Mouse (Mus musculus) liver, postnatal 0 days (tissue): ENCODE data around the gene Gphn. TPM values are rescaled to one million over a fixed set of nuclear protein-coding genes. Genes with fewer than 3 reads are reported as not detected.

Source experiments
- ATAC-seq: fragments of 200-750 bp; cut with Nextera tagmentation; 2 replicates; pipeline ENCODE4 v1.8.0; 2017; ENCODE audit warnings: mild to moderate bottlenecking, moderate library complexity
- DNase-seq: peaks from one replicate; pipeline ENCODE4 v3.0.0-alpha.2; 2016
- H3K27ac ChIP-seq: fragments of 300-500 bp; sonication (generic); 2 replicates; pipeline ENCODE4 v1.5.1; 2014; ENCODE audit warnings: antibody characterized with exemption, moderate library complexity, mild to moderate bottlenecking, low read depth
- H3K27me3 ChIP-seq: fragments of 300-500 bp; sonication (generic); 2 replicates; pipeline ENCODE4 v1.6.1; 2014; ENCODE audit warnings: low read length, control low read depth, mixed read lengths; ENCODE audit not compliant: insufficient read depth
- H3K36me3 ChIP-seq: fragments of 300-500 bp; sonication (generic); replicated peaks from 2 replicates; pipeline ENCODE4 v1.6.1; 2014; ENCODE audit warnings: mild to moderate bottlenecking, control low read depth, low read length, moderate library complexity, mixed read lengths; ENCODE audit not compliant: insufficient read depth
- H3K4me1 ChIP-seq: fragments of 300-500 bp; sonication (generic); 2 replicates; pipeline ENCODE4 v1.6.1; 2014; ENCODE audit warnings: antibody characterized with exemption, mild to moderate bottlenecking, control low read depth; ENCODE audit not compliant: insufficient read depth
- H3K4me2 ChIP-seq: fragments of 300-500 bp; sonication (generic); 2 replicates; pipeline ENCODE4 v1.6.1; 2014; ENCODE audit warnings: low read depth, mild to moderate bottlenecking, low read length, moderate library complexity, mixed read lengths
- H3K4me3 ChIP-seq: fragments of 300-500 bp; sonication (generic); 2 replicates; pipeline ENCODE4 v1.5.1; 2014; ENCODE audit warnings: low read depth, low read length
- H3K9ac ChIP-seq: fragments of 300-500 bp; sonication (generic); replicated peaks from 2 replicates; pipeline ENCODE4 v1.6.1; 2014; ENCODE audit warnings: mild to moderate bottlenecking, moderate library complexity
- H3K9me3 ChIP-seq: fragments of 300-500 bp; sonication (generic); 2 replicates; pipeline ENCODE4 v1.6.1; 2016; ENCODE audit warnings: mild to moderate bottlenecking, control low read depth, low read length, mixed read lengths
- CTCF ChIP-seq: sonication (generic); IDR thresholded peaks from 2 replicates; pipeline ENCODE4 v1.5.1; 2016; ENCODE audit warnings: antibody characterized with exemption, low read depth
- EP300 ChIP-seq: IDR thresholded peaks from 2 replicates; pipeline ENCODE4 v1.6.1; 2016; ENCODE audit warnings: antibody characterized with exemption, low read depth, mild to moderate bottlenecking
- WGBS: fragments of 180-500 bp; shearing (Covaris S2); extraction: QIAGEN DNeasy Blood & Tissue Kit; methylation state at CpG from one replicate; pipeline ENCODE4 v1.1.7; 2014; ENCODE audit not compliant: insufficient replicate concordance; 5-methylcytosine and 5-hydroxymethylcytosine counted together
- polyA plus RNA-seq: library from polyadenylated mRNA; unstranded; fragments of >200 nt; fragmentation: Nextera tagmentation; extraction: Ambion mirVana; gene quantifications from 2 replicates; pipeline ENCODE4 v1.2.1, GENCODE M21; 2015

Gphn gene
- polyA plus RNA-seq, 1 experiment from 2014 or later: 6.1 TPM

DNA sequence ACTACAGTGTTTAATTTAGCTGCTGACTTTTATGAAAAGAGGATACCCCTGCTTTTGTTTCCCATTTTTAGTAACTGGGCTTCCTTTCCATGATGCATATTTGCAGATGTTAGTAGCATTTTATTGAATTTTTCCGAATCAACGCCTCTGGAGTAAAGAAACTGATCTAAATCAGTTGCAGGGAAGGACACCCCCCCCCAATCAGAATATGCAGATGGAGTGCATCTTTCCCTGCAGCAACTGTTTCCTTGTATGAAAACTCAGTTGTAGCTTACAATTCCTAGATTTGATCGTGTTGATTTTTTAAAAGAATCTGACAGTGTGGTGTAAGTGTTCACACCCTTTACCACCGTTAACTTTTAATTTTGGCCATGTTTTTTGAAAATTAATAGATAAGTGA is 2.0 kb downstream of the Gphn start:
- DNase-seq: no peak

DNA sequence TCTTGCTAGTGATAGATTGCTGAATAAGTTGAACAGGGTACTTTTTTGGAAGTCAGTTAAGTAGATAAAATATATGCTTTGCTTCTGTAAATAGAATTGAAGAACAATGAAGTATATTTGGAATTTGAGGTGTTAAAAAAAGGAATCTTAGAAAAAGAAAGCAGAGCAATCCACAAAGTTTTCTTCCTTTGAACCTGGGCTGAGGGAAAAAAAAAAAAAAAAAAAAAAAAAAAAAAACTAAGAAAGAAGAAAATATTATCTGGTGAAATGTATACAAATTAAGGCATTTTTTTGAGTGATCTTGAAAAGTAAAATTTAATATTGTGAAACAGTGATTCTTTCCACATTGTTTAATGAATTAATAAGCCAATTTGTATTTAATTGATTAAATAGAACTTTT is 6.4 kb downstream of the Gphn start:
- Histone ChIP-seq H3K27ac (no peak overlapping the region), H3K27me3 (no peaks in the 10 kb centered on the region), H3K9me3 (no peaks in the 10 kb centered on the region), H3K36me3 (no peaks in the 10 kb centered on the region), H3K4me2 (no peak overlapping the region), H3K4me3 (no peak overlapping the region), H3K4me1 (no peaks in the 10 kb centered on the region), H3K9ac (no peak overlapping the region)
- TF ChIP-seq EP300: no peak
- TF ChIP-seq CTCF: no peak
- DNase-seq: no peak
- ATAC-seq: no peak

More for the DNA sequence above, 2.0 kb downstream of the Gphn start:
- 54% methylated on average over 4 of the region's 4 CpGs for WGBS
- Histone ChIP-seq H3K36me3 (no peaks in the 10 kb centered on the region), H3K27ac (no peak overlapping the region), H3K4me1 (no peaks in the 10 kb centered on the region), H3K4me2 (peak overlapping the region; percentile 79), H3K27me3 (no peaks in the 10 kb centered on the region), H3K9ac (no peak overlapping the region), H3K4me3 (peak overlapping the region; percentile 95; the same call in 1 of the 2 replicates), H3K9me3 (no peaks in the 10 kb centered on the region)
- ATAC-seq: no peak
- TF ChIP-seq CTCF (no peak), EP300 (no peak)

DNA sequence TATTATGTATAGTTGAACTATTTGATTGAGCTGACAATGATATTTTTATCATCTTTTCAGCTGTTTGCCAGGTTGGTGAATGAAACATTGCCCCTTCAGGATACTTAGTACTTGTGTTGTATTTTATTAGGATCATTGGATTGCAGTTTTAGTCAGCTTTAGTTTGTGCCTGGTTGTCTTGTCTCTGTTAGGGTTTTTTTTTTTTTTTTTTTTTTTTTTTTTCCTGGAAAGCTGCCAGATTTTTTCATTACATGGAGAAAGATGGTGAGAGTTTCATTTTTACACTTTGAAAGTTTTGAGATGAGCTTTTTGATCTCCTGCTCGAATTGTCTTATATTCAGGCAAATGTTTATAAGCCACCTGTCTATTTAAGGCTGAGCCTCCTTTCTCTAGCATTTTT is 22.2 kb downstream of the Gphn start:
- H3K9me3 ChIP-seq: no peaks in the 10 kb centered on the region
- no peaks in the 10 kb centered on the region for H3K4me1 ChIP-seq
- no peaks in the 10 kb centered on the region for H3K27me3 ChIP-seq
- H3K36me3 ChIP-seq: no peaks in the 10 kb centered on the region
- H3K27ac ChIP-seq: no peak overlapping the region
- H3K4me2 ChIP-seq: no peak overlapping the region
- H3K9ac ChIP-seq: no peak overlapping the region
- no peak overlapping the region for H3K4me3 ChIP-seq
- ATAC-seq (no peak), DNase-seq (no peak)
- TF ChIP-seq EP300 (no peak), CTCF (no peak)
- 58% methylated on average over 1 of the region's 1 CpGs for WGBS

DNA sequence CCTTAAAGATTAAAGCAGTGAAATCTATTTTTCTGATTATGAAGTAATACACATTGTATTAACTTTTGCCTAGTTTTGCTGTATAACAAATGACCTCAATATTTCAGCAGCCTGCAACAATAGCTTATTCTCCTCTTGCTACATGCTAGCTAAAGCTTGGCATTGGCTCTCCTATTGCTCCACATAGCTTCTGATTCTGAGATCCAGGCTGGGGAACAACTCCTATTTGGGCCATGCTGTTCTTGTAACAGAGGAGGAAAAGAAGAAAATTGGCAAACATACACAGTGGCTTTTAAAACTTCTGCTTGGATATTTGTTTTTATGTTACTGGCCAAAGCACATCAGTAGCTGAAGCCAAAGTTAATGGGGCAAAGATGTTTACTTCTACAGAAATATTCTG is 23.0 kb downstream of the Gphn start:
- Histone ChIP-seq H3K4me3 (no peak overlapping the region), H3K36me3 (no peaks in the 10 kb centered on the region), H3K9ac (no peak overlapping the region), H3K9me3 (no peaks in the 10 kb centered on the region), H3K4me1 (no peaks in the 10 kb centered on the region), H3K27ac (no peak overlapping the region), H3K4me2 (no peak overlapping the region), H3K27me3 (no peaks in the 10 kb centered on the region)
- ATAC-seq: no peak
- TF ChIP-seq EP300 (no peak), CTCF (no peak)
- DNase-seq: no peak

DNA sequence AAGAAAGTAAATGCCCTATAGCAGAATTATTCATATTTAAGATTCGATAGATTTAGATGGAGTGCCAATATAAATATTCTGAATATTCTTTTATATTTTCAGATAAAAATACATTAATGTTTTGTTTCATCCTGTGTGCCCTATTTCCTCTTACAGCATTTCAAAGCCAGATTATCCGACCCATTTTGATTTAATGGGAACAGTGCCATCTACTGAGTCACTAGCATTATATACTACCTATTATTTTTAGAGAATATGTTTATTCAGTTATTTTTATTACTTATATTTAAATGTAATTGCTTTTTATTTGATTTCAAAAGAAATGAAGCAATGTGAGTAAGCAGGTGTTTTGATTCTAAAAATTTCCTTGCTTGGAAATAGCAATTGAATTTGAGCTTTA is 51.2 kb downstream of the Gphn start:
- no peaks in the 10 kb centered on the region for H3K27me3 ChIP-seq
- no peaks in the 10 kb centered on the region for H3K4me1 ChIP-seq
- 64% methylated on average over 2 of the region's 2 CpGs for WGBS
- no peak overlapping the region for H3K9ac ChIP-seq
- TF ChIP-seq CTCF (no peak), EP300 (no peak)
- ATAC-seq: no peak
- no peak overlapping the region for H3K4me3 ChIP-seq
- H3K27ac ChIP-seq: no peak overlapping the region
- no peaks in the 10 kb centered on the region for H3K9me3 ChIP-seq
- DNase-seq: no peak
- no peaks in the 10 kb centered on the region for H3K36me3 ChIP-seq
- no peak overlapping the region for H3K4me2 ChIP-seq

DNA sequence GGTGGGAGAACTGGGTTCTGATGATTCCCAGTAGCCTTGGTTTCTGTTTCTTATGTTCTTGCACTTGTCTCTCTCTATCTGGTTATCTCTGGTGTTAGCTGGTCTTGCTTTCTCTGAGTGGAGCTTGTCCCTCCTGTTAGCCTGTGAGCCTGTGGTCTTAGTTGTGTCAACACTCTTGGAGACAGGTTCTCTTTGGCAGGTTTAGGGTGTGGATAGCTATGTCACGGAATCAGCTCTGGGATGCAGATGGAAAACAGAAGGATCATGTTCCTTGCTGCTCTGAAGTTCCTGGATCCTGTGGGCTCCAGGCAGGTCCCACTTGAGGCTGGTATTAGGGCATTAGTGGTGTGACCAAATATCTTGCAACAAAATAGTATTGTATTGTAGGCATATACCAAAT is 64.2 kb downstream of the Gphn start:
- Histone ChIP-seq H3K4me2 (no peak overlapping the region), H3K4me1 (no peaks in the 10 kb centered on the region), H3K27ac (no peak overlapping the region), H3K9ac (no peak overlapping the region), H3K36me3 (no peaks in the 10 kb centered on the region), H3K9me3 (no peaks in the 10 kb centered on the region), H3K27me3 (no peaks in the 10 kb centered on the region), H3K4me3 (no peak overlapping the region)
- WGBS: 64% methylated on average over 1 of the region's 1 CpGs
- no peak for TF ChIP-seq EP300
- TF ChIP-seq CTCF: no peak
- DNase-seq (no peak), ATAC-seq (no peak)

DNA sequence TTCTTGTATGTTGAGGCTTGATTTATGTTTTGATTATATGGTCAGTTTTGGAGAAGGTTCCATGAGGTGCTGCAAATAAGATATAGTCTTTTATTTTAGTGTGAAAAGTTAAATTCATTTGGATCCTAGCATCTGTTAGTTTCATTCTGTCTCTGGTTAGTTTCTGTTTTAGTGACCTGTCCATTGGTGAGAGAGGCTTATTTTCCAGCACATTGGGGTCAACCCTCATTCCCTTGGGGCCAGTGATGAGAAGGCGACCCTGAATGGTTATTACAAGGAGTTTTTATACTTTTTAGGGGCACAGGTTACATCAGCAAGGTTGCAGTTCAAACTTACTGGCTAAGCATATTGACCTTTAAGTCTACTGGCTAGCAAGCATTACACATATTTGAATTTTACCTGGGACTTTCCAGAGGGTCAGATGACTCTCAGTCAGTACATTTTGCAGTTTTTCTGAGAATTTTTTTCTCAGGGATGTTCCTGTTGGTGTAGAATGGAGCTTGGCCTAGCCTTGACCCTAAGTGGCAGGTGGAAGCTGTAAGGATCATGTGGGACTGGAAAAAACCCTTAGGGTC is 72.7 kb downstream of the Gphn start:
- H3K9me3 ChIP-seq: no peaks in the 10 kb centered on the region
- DNase-seq (no peak), ATAC-seq (no peak)
- no peaks in the 10 kb centered on the region for H3K4me1 ChIP-seq
- H3K36me3 ChIP-seq: no peaks in the 10 kb centered on the region
- no peak overlapping the region for H3K27ac ChIP-seq
- TF ChIP-seq CTCF (no peak), EP300 (no peak)
- WGBS: 68% methylated on average over 1 of the region's 1 CpGs
- H3K27me3 ChIP-seq: no peaks in the 10 kb centered on the region
- no peak overlapping the region for H3K9ac ChIP-seq
- H3K4me3 ChIP-seq: no peak overlapping the region
- no peak overlapping the region for H3K4me2 ChIP-seq
